ENCODE assay signal across 19 mouse cellular contexts in the genomic region with DNA sequence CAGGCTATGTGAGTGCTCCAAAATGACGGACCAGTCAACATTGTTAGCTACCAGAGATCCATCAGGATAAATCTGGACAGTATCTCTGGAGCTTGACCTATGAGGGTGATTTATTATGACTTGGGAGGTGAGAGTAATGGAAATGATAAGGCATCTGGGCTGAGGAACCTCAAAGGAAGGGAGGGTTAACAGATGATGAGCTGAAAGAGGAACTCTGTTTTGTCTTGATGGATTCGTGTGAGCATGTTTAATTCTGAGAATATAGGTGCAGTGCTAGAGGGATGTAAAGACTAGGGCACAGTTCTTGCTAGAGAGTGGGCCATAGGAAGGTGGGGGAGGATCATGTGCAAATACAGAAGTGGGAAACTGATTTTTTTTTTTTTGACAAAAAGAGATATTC.
"Had no signal": no experiment of that assay in that cellular context is flagged by ENCODE, and none has a peak within 500 bp of the region (broad histone marks: within the 10 kb centered on the region; RNA-seq: fewer than 3 reads in every experiment).

No protein-coding gene starts in this region.

- H3K36me3 ChIP-seq: liver, embryonic 15.5 days; lung, embryonic 15.5 days; midbrain, embryonic 10.5 days; midbrain, embryonic 13.5 days; neural tube, embryonic 13.5 days; stomach, embryonic 15.5 days had no signal

- H3K4me1 ChIP-seq: liver, embryonic 15.5 days; lung, embryonic 15.5 days; stomach, embryonic 15.5 days had no signal

- ATAC-seq: liver, postnatal 0 days; lung, postnatal 0 days; midbrain, embryonic 13.5 days; midbrain, embryonic 16.5 days had no signal

- H3K4me3 ChIP-seq: liver, embryonic 15.5 days; lung, embryonic 15.5 days; midbrain, embryonic 10.5 days; midbrain, embryonic 13.5 days; myocyte; neural tube, embryonic 13.5 days; stomach, embryonic 15.5 days had no signal

- H3K27ac ChIP-seq: liver, embryonic 15.5 days; lung, embryonic 15.5 days; macrophage; midbrain, embryonic 10.5 days; midbrain, embryonic 13.5 days; neural tube, embryonic 13.5 days; stomach, embryonic 15.5 days; stomach, postnatal 0 days had no signal

- H3K9me3 ChIP-seq: liver, embryonic 15.5 days; lung, embryonic 15.5 days; midbrain, embryonic 10.5 days; midbrain, embryonic 13.5 days; neural tube, embryonic 13.5 days; stomach, embryonic 15.5 days had no signal

- DNase-seq: liver, postnatal 0 days; lung, adult 2 months; lung, postnatal 14 days; lung, postnatal 36 days; right cerebral cortex, postnatal 14 days; thymus, adult 2 months; thymus, postnatal 25 days; thymus, postnatal 4 days had no signal

- H3K27me3 ChIP-seq: liver, embryonic 15.5 days; lung, embryonic 15.5 days; midbrain, embryonic 13.5 days; neural tube, embryonic 13.5 days; stomach, embryonic 15.5 days had no signal
